Mouse (Mus musculus) spleen, postnatal 14 days (tissue): Measurements from ENCODE around the gene Evc.

Experiments used
- DNase-seq, 2 experiments: peaks; one replicate each; pipeline ENCODE4 v3.0.0; 2021 to 2022; ENCODE audit warnings: low spot score in 2 of 2

The Evc gene

GRCm38 (mm10) chr5:37242360-37243168 lies 94.1 kb downstream of the Evc start:
- no peak for DNase-seq

DNA sequence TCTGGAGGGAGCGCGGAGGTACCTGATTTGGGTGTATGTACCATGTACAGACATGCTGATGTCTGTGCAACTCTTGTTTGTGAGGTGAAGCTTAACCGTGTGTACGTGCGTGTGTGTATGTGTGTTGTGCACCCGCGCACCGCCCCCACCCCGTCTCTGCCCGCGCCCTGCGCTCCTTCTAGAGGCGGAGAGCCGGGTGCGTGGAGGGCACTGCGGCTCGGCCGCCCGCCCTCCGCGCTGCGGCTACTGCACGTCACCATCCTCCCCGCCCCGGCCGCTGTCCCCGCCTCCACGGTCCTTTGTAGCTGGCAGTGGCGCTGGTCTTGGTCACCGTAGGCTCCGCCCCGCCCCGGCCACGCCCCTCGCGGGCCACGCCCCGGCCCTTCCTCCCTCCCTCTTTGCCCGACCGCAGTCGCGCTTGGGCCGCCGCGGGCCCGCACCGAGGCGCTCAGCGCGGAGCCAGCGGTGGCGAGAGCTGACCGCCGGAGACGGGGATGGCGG lies 95.0 kb downstream of the Evc start, which contains the start of gene Crmp1:
Gene Crmp1 (plus strand): TSS at position 290 of the 501 bp plus-strand sequence.
- no peak for DNase-seq

- no peak for DNase-seq
These were observed 95.5 kb downstream of the Evc start for GRCm38 (mm10) chr5:37241224-37241623.

DNA sequence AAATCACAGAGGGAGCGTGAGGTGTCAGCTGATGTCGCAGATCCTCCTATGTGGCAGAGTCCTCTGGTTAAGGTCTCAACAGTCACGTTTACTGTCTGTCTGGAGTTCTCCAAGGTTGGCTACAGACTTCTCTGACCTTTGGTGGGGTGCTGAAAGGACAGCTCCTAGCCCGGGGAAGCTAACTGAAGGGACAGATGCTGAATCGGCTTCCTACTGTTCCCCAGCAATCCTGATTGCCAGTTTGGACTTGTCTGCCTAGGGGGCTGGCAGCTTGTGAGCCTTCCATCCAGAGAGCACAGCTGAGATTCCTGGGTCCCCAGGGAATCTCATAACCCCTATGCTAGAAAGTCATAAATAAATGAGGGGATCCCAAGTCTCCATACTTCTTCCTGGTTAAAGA lies 96.1 kb downstream of the Evc start:
- no peak for DNase-seq
